Mouse (Mus musculus) kidney, postnatal 14 days (tissue): ENCODE results near the gene Adgrb3.
A peak's percentile ranks its signal among the peaks of the same experiment; 100 is the strongest.

Experiments
- DNase-seq: peaks from one replicate; pipeline ENCODE4 v3.0.0; 2022; ENCODE audit warnings: mixed read lengths

Gene Adgrb3

DNA sequence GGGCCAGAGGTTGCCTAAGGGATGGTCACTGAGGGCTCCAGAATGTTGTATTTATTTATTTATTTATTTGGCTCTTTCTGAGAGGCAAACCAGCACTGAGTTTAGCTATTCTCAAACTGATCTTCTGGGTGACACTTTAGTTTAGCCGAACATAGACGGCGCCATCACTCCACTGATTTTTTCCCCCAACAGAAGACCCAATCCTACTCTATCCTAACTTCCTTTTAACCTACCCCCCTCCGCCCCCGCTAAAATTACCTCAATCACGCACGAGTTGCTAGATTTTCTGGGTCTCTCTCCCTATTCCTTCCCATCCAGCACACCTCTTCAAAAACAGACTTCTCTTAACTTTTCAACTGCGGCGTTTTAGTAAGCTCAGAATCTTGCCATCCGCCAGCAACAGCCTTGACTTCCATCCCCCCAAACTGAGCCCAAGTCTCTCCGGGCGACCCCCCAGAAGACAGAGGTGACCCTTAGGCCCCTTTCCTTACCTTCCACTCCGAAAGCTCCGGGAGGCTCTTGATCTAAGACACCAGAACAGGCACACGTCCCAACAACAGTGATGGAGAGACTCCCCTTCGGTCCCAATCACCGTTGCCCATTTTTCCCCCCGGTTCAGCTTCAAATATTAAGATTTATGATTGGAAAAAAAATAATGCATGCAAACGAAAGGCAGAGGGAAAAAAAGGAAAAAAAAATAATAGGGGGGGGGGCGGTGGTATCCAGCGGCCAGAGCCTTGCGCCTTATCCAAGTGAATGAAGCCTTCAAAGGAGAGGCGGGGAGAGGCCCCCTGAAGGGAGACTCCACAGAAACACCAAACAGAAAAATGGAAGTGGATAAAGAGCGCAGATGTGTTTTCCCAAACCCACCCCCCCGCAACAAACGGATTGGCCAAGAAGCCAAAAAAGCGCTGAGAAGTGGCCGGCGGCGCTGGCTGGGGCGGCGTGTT lies at the start of gene Adgrb3:
TSS of gene Adgrb3 (minus strand) at position 737 of the 950 bp plus-strand sequence.
- no peak for DNase-seq

DNA sequence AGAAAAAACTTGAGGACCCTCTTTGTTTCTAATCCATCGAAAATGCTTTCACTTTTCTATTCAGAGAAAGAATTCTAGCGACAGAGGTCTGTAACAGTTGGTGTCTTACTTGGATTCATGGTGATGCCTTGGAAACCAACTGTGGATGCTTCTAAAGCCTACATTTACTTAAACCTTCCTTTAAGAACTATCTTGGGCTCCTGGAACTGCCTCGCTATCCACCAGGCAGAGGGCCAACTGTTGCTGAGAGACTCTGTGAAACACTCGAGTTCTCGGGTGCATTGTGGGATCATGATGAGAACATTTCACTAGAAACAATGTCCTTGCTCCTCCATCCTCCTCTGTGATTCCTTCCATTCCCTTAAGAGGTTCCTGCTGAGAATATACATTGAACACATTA lies 48.0 kb upstream of the Adgrb3 start:
- DNase-seq, result no peak

DNA sequence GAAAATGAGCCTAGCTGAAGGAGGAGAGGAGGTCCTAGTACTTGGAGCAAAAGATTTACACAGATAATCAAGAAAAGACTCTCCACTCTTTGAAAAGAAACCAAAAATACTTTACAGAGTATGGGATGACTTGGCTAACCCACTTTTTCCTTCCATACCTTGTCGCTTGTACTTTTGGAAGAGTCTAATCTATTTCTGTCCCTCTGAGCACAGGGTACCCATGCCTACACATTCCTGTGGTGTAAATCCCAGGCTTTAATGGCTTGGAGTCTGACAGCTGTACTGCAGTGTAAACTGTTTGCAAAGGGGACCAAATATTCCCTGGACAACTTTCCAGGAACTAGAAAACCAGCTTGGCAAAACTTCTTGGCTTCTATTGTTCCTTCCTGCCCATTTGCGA lies 28.0 kb upstream of the Adgrb3 start:
- DNase-seq, result no peak

DNA sequence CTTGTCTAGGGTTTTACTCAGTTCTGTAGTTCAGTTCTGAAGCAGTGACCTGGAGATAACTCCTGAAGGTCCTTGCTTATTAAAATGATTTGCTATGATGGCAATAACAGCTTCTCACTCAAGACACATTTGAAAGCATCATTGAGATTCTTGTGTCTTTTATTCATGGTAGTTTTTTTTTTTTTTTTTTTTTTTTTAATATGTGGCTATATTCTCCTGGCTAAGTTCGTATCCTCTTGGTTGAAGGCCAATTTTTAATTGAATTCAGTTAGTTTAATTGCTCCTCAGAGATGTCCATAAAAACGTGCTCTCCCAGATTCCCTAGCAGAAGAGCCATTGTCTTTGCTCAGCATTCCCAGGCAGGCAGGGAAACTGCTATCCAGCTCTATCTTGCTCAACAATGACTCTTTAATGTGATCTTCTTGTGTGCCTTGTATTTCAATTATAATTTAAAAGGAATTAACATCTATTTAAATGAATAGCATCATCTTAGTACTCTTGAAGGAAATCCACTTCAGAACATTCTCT lies 25.0 kb upstream of the Adgrb3 start:
- DNase-seq, result no peak

DNA sequence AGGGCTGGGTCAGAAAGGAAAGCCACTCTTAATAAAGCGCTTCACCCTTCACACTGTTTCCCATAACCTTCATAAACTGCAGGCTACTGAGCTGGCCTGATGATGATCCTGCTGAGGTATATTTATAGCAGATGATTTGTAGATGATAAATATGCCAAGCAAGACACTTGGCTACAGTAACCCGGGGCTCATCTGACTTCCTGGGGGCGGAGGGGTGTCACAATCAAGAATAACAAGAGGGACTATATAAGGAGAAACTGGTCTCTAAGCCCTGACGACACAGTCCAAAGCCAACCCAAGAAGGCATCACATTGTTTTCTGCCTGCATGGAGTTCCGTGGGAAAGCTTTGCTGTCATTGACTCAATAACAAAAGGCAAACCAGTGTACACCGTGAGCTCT lies 2.8 kb upstream of the Adgrb3 start:
- DNase-seq, result no peak

DNA sequence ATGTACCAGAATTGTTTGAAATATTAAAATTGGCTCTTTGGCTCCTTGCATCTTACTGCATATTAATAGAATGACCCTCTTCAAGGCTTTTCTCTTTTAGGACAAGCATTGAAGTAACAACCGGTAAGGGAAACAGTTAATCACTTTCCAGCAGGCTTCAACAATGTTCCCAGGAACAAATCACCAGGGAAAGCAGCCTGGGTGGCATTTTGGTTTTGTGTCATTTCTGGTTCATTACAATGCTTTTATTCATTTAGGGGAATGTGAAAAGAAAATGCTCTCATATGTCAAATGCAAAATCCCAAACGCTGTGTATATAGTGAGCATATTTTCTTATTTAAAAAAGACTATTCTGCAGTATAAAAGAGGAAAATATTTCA lies 2.0 kb upstream of the Adgrb3 start:
- no peak for DNase-seq

DNA sequence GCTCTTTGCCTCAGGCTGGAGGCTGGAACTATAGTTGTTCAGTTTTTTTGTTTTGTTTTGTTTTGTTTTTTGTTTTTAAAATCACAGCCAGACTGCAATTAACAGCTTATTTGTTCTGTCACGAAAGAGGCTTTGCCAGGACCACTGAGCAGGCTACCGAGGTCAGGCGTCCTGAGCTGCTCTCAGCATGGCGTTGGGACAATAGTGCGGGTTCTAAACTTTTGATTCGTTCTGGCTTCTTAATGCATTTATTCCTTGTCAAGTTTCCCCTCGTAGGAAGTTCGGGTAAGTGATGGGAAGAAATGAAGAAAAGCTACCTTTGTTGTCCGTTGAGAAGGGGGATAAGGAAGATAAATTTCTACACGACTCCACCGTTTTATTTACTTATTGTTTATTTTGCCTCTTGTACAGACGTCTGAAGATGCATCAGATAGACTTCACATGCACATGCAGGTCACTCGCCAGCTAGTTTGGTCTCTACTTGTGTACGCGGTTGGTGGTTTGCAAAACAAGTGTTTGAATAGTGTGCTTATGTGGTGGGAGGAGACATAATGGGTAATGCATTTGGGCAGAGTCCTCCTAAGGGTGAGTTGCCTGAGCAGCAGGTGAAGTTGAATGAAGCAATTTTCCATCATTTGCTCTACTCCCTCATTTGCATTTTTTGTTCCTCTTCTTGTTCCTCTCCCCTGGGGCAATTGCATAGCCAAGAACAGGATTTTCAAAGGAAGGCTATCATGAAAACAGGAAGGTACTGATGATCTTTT lies 1.4 kb upstream of the Adgrb3 start:
- DNase-seq, result no peak

DNA sequence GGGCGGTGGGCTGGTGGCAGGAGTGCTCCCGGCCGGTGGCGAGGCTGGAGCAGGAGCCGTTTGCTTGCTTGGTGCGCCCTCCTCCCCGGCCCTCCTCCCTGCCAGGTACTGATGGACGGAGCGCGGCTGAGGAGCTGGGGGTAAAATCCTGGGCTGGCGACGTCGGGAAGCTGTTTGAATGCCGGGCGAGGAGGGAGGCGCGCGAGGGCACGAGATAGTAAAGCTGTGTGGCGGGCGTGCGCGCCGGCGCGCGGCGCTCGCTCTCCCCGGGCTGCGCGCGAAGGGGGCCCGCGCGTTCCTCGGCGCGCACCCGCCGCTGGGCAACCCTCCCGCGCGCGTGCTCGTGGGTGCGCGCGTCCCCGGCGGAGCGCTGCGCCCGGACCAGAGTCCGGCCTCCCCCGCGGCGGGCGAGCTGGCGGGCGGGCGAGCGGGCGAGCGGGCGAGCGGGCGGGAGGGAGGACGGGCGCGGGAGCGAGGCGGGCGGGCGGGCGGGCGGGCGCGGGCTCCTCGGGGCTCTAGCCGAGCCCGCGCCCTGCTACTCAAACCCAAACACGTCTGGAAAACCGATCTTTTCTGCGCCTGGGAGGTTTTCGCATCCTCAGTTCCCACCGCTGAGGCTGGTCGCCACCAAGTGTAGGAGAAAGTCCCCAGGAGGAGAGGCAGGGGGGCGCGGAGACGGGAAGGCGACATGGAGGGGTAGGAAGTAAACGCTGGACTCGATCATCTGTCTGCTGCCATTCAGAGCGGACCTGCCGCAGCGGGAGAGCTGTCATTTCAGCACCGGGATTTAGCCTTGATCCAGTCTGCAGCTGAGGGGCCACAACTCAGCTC lies 629 bp upstream of the Adgrb3 start:
- DNase-seq, result peak; percentile 43

DNA sequence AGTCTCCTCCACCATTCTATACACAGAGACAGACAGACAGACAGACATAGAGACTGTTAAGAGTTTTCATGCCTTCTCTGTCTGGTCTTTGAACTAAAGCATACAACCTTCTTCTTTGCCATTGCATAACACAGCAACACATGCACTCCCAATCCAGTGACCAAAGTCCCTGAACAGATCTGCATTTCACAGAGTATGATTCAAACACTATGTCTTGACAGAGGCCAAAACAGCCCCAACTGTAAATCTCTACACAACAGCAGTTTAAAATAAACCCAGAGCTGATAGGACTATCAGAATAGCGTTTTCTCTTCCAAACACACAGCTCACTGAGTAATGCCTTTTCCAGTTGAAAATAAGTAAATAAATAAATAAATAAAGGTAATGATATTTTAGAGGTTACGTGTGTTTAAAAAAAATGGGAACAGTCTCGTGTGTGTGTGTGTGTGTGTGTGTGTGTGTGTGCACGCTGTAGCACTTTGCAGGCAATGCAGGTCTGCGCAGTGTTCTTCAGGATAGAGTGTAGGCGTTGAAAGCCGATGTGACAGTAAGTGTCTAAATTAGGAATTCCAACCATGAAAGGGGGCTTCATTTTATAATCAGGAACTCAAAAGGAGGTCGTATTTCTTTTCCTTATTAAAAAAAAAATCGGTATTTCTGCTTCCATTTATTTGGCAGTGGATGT lies 1.3 kb downstream of the Adgrb3 start:
- no peak for DNase-seq

DNA sequence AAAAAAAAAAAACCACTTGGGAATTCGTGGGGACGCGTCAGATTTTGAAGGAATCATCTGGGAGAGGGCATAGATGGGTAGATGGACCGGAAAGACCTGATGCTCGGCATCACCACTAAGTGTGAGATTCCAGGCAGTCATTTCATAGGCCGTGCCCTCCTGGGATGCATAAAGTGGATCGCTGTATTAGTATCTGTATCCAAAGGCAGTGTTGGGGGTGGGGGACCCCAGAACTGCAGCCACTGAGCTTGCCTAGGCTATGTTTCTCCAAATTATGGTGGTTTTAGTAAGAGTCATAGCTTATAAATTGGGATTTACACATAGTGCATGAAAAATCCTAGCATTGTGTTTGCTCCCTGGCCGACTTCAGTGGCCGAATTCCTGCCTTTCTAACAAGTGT lies 2.1 kb downstream of the Adgrb3 start:
- DNase-seq, result no peak

DNA sequence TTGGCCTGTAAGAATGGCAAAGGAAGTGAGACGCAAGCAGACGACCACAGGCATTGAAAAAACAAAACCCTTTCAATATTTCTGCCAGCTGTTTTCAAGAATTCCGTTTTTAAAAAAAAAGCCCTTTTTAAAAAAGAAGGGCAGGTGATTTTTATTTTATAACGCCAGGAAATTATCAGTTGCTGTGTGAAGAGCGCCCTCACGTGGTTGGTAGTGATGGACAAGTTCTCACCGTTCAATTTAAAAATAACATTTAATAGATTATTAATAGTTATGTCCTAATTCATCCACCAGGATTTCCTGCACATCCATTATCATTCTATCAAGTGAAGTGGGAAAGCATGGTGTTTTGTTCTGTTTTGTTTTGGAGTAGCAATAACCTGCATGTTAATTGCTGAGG lies 2.7 kb downstream of the Adgrb3 start:
- peak; percentile 5 for DNase-seq

DNA sequence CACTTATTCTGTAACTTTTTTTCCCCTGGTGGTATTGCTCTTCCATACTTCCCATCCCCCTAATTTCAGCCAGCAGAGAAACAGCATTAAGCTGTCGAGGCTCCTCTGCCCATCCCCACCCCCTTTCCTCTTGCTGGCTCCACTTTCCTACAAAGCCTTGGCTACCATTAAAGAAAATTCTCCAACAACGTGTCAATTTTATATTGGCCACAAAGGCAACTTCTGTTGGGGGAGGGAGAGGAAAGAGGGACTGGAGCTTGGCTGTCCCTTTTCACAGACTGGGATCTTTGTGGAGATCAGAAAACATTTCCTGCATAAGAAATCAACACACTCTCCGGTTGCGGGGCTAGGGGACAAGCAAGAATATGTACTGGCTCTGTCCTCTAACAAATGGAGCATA lies 4.9 kb downstream of the Adgrb3 start:
- no peak for DNase-seq

DNA sequence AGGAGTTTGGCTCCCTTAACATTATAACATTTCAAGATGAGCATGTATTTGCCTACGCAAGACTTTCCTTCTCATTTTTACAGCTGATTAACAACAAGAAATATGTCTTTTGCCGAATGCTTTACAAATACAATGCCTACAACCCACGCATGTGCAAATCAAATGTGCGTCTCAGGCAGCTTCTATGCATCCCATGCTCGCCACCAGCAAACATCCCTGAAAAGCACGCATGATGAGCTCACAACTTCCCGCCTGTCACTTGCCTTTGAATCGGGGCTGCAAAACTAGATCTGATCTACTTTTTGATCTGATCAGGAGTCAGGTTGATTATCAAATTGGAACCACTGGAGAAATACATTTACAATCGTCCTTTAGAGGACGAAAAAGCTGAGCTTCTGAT lies 5.5 kb downstream of the Adgrb3 start:
- no peak for DNase-seq

DNA sequence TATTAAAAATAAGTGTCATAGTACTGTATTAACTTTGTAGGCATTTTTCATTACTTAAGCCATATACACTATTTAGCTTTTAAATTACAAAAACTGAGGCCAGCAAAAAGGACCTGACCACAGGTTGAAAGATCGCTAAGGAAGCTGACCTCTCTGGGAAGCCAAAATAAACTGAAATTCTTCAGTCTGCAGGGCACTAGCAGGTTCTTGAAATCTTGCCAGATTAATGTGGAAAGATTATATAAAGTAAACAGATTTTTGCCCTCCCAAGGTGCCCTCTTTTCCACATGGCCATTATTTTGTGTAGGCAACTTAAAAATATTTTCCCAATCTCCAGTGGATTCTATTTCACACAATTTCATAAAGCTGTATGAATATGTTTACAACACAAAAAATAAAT lies 14.0 kb downstream of the Adgrb3 start:
- DNase-seq, result no peak

DNA sequence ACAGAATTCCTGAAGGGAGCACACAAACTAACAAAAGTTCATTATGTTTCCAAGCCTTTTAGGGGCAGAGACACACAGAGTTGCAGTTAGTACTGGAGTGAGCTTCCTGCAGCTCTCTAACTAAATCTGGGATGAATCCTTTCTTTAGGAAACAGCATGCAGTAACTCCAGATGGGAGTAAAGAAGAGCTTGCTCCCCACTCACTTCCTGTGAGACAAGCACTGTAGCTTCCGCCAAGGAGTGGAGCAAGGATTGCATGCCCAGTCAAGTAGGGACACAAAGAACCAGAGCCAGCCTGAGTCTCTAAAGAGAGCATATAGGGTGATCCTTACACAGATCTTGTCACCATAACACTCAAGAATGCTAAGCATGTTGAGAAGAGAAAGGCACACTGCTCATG lies 50.7 kb downstream of the Adgrb3 start:
- DNase-seq, result no peak

DNA sequence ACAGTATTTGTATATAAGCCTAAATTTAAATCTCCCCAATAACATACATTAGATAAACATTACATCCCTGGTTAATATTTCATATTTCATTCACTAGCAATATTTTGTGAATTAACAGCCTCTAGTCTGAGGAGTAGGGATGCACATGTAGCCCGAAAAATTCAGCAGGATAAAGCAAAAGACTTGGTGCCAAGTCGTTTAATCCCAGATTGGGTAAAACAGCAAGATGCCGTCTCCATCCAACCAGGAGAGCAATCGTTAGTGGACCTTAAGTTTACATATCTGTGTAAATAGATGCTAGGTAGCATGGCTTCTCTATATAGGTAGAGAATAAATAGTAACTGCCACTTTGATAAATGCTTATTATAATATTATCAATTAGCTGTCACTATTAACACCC lies 52.0 kb downstream of the Adgrb3 start:
- DNase-seq, result no peak

DNA sequence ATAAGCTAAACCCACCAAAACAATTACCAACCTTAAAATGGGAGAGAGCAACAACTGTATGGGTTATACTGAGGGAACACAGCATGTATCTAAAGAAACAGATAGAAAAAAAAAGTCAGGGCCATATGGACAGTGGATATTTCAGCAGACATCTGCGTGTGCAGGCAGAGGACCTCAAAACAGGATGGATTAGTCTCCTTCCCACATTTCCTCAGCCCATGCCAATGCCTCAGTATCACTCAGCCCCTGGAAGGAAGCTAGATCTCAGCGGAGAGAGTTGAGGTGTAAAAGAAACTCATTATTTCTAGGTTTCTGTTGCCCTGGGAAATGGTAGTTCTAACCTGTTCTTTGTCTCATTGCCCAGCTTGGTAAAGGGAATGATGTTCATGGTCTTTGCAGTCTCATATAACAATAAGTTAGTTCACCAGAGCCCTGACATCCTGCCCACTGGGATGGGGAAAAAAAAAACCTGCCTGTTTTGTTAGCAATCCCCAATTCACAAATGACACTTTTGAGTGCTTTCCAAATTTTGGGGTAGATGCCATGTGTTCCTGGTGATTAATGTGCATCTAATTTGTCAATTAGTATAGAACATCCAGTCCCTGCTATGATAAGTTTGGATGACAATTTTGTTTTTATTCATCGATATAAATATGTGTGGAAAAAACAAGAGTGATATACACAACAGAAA lies 53.9 kb downstream of the Adgrb3 start:
- DNase-seq, result no peak

DNA sequence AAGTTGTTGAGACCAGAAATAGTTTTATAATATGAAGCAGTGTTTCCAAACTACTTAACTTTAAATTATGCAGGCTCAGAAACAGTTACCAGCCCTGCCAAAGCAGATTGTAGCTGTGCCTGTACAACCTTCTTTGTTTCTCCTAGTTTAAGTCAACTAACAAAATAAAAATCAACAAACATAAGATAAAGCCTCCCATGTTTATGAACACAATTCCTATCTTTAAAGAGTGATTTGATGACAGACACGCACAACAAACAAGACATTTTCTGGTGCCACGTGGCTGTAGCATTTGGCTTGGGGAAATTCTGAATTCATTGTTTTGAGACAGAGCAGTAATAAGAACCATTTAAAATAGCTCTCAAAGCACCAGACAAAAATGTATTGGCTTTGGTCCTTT lies 60.5 kb downstream of the Adgrb3 start:
- DNase-seq, result no peak

DNA sequence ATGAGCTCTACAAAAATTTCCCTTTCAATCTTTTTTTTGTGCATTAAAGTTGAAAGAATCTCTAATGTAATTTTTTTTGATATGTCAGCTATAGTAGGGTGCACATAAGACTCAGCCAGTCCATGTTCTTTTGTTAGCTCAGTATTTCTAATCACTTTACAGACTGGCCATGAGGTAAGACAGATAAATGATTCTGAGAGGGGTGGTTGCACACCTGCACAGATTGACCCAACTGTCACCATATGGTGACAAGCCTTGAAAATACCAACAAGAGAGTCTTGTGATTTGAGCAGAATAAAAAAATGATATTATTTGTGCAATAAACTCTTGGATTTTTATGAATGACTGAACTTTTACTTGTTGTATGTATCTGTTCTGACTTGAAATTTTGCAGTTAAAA lies 74.2 kb downstream of the Adgrb3 start:
- no peak for DNase-seq

DNA sequence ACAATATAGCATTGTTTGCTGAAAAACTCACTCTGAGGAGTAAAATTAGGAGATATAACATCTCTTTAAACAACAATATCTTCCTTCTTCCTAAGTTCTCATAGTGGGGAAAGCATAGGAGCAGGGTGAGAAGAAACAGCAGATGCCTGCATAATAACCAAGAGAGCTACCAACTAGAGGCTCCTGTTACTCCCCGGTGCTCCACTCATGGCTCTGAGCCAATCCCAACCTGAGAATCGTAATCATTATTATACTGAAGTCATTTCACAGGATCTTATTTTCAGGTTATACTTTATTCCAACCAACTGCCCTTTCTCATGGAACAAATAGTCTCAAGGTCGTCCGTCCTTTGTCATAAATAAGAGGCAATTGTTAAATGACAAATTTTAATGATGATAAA lies 75.0 kb downstream of the Adgrb3 start:
- DNase-seq, result no peak

DNA sequence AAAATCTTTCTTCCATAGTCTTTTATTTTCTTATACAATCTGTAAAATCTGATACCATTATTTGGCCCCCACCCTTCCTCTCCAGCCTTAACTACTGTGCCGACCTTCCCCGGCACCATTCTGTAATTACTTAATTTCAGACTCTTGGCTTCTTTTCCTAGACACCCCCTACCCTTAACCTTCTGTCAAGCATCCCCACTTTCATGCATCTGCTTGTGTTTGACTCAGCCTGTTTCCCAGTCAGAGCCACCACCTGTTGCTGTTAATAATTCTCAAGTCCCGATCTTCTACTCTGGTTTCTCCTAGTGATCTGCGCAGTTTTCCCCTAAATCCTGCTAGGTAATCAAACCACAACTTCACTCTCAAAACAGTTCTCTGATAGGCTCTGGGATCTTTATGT lies 83.9 kb downstream of the Adgrb3 start:
- DNase-seq, result no peak

DNA sequence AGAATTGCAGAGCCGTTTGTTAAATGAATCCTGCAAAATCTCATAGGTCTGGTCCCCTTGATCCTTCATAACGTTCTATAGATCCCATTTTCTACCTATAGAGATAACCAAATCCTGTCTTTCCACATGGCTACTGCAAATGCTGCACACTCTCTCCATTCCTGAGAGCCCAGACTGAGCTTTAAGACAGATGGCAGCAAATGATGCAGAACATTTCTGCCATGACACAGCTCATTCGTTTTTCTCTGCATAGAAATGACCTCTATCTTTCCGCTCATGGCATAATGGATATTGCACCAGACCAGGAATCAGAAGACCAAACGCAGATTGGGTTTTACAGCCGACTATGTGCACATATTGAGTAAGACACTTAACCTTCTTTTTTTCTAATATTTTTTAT lies 84.8 kb downstream of the Adgrb3 start:
- DNase-seq, result no peak
